Mouse (Mus musculus) thymus, postnatal 10 days (tissue): ENCODE measurements around the gene Strip2.

Source experiments
- DNase-seq, 2 experiments: peaks; one replicate each; pipeline ENCODE4 v3.0.0; 2021; ENCODE audit warnings: low spot score in 2 of 2

Strip2 gene

GRCm38 (mm10) chr6:30009204-30009603 lies 92.4 kb downstream of the Strip2 start:
- DNase-seq, result no peak
